Mouse (Mus musculus) adrenal gland, adult 18-20 months (tissue): ENCODE data around the gene A730061H03Rik. TPM values are rescaled to one million over a fixed set of nuclear protein-coding genes. Genes with fewer than 3 reads are reported as not detected.

ENCODE experiments used
- DNase-seq, 2 experiments: peaks; one replicate each; pipeline ENCODE4 v3.0.0; 2021 to 2022; ENCODE audit warnings: low spot score in 2 of 2
- long read RNA-seq, 2 experiments: library from polyadenylated mRNA; stranded (forward); transcript quantifications; one replicate each; pipeline ENCODE4 v2.0.0; 2021
- total RNA-seq, 2 experiments: library from RNA; stranded (reverse); gene quantifications; 1 replicate in 1 of 2; 2 replicates in 1 of 2; pipeline ENCODE4 v1.2.3; 2021

A730061H03Rik gene
- total RNA-seq, result 1 to 10 TPM in 1 of 2 experiments, not detected in 1; 1.5 TPM
- long read RNA-seq, experiment 1, result 0 reads
- long read RNA-seq, experiment 2, result 0 reads

DNA sequence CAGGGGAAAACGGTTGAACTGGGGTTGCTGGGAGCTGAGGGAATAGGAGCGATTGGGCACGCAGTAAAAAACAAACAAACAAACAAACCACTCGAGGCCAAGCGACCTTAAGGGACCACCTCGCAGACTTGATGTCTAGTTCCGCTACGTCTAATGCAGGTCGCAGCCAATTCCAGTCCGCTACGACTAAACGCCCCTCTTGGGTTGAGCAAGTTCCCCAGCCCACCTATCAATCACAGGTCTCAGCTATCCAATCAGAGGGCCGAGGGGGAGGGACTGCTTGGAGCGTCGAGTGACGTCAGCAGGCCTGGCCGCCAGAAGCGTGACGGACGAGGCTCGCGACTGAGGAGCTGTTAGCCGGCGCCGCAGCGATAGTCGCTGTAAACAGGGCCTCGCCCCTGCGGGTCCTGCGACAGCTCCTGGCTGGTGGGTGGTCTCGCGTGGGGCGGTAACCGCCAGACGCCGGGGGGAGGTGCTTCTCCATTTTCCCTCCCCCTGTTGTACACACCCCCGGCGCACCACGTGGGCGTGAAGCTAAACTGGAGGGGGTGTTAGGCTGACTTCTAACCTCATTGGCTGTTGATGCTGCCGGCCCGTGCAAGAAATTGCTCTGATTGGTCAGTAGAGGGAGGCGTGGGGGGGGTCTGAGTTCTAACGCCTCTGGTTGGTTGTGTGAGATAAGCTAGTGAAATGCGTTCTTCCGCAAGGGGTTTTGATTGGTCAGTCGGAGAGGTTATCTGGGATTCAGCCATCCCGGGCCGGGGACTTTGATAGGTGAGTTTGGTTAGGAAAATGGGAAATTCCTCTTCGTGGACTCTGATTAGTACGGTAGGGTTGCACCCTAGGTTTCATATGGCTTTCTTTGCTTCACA is at the start of gene A730061H03Rik:
Gene A730061H03Rik (minus strand): TSS at position 205 of the 872 bp plus-strand sequence.
- peak; percentile 92 to 94 for DNase-seq

GRCm38 (mm10) chr14:55608339-55608738 is 48.1 kb upstream of the A730061H03Rik start:
- no peak for DNase-seq

GRCm38 (mm10) chr14:55605743-55606459 is 45.7 kb upstream of the A730061H03Rik start:
- no peak for DNase-seq

GRCm38 (mm10) chr14:55604823-55605222 is 44.6 kb upstream of the A730061H03Rik start:
- no peak for DNase-seq

GRCm38 (mm10) chr14:55603633-55604576 is 43.7 kb upstream of the A730061H03Rik start:
- peak; percentile 86 for DNase-seq

DNA sequence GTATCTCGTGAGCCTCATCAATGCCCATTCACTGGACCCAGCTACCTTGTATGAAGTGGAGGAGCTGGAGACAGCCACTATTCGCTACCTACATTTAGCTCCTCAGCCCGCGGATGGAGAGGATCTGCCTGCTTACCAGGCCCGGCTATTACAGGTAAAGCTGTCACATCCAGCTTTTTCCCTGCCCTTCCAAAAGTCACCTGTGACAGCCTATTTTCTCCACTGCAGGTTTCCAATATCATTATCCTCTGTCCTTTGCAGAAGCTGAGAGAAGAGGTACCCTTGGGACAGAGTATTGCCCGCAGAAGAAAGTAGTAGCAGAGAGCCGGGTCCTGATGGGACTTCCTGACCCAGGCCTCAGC is 43.0 kb upstream of the A730061H03Rik start, which contains the start of gene Irf9:
Gene Irf9 (plus strand): TSS at position 301 of the 362 bp plus-strand sequence.
- no peak for DNase-seq

GRCm38 (mm10) chr14:55598521-55599390 is 38.5 kb upstream of the A730061H03Rik start:
- no peak for DNase-seq

GRCm38 (mm10) chr14:55596036-55596690 is 36.0 kb upstream of the A730061H03Rik start:
- no peak for DNase-seq

- no peak for DNase-seq
Measured at GRCm38 (mm10) chr14:55592226-55592625, 32.0 kb upstream of the A730061H03Rik start.

DNA sequence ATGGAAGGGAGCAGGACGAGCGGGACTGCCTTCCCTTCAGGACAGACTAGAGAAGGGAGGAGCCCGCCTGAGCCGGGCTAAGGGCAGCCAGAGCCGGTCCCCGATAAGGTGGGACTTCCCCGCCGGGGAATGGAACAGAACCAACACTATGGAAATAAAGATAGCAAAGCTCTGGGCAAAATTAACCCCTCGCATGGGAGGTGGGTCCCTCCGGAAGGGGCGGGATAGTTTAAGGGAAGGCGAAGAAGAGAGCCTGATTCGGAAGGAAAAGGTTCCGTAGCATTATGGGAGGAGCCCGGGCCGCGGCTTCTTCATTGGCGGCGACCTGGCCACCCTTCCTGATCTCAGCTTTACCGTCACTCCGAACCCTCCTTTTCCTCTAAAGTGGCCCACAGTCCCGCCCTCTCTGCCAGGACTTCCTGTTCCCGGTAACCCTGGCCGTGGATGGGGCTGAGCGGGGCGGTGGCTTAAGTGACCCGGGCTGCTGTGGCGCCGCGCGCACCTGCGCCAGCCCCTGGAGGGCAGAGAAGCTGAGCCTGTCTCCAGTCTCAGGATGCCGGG is 31.2 kb upstream of the A730061H03Rik start, which contains the start of gene Rnf31:
Gene Rnf31 (plus strand): TSS at position 378 of the 561 bp plus-strand sequence.
- peak; percentile 85 for DNase-seq

DNA sequence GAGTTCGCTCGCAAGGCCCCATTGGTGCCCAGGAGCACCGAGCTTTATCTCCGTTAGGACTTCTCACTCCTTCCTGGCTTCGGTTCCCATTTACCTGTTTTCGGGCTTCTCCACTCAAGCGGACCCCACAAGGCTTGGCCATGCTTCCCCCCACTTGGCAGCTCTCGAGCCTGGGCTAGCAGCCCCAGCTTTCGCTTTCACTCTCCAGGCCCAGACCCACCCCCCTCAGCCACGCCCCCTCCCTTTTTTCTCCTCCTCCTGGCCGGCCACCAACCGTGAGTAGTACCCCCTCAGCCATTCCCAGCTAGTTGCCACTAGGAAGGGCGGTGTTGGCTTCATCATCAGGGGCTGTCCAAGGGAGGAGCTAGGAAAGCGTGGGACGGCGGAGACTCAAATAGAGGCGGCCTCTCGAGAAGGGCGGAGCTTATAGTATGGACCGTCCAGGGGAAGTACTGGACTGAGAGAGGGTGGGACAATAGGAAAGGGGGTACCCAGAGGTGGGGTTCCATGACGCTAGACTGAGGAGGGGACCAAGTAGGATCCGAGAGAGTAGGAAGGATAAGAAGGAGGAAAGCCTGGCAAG is 30.6 kb upstream of the A730061H03Rik start, which contains the start of gene Psme2:
Gene Psme2 (minus strand): TSS at position 366 of the 583 bp plus-strand sequence.
- peak; percentile 82 to 84 for DNase-seq

GRCm38 (mm10) chr14:55589771-55590448 is 29.7 kb upstream of the A730061H03Rik start:
- no peak for DNase-seq

GRCm38 (mm10) chr14:55589271-55589670 is 29.1 kb upstream of the A730061H03Rik start:
- DNase-seq, result no peak

DNA sequence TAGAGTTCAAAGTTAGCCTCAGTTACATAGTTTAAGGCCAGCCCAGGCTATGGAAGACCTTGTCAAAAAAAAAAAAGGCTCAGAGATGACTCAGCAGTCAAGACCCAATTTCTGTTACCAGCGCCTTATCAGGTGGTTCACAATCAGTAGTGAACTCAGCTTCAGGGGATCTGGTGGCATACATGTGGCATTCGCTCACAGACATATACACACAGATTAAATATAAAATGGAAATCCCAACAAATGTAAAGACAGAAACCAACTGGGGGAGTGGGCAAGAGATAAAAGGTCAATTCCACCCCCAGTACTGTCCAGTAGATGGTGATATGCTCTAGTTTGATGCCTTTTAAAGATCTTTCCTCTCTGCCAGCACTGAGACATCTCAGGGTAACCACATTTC is 25.9 kb upstream of the A730061H03Rik start:
- DNase-seq, result no peak

GRCm38 (mm10) chr14:55585566-55585960 is 25.4 kb upstream of the A730061H03Rik start:
- DNase-seq, result no peak

DNA sequence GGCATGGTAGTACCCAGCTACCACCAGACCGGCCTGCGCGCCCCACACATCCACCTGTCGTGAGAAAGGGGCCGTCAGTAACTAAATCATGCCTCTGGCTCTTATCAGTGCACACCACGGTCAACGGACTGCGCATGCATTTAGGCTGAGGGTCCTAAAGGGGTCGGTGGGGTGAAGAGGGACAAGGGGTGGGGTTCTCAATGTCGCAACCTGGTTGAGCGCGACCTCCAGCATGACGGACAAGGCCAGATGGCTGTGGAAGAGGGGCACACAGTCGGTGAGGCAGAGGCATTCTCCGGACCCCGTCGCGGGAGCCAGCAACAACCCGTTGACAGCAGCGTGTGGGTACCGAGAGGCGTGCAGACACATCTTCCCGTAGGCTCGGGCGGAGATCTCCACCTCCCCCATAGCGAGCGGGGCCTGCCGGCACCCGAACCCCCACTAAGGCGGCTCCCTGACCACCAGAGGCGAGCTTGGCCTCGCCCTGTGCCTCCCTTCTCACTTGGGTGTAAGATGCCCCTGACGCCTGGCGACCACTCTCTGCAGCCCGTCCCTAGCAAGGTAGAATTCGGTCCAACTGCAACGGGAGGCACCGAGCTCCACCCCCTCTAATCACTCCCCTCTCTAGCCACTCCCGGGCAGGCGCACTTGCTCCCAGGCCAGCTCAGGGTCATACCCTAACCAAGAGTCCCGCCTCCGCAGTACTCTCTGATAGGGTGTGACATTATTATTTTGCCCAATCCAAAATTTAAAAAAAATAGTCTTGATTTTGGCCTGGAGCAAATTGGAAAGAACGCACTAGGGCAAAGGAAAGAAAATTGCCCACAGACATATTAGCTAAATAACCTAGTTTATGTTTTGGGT is 24.7 kb upstream of the A730061H03Rik start, which contains the start of gene Emc9:
Gene Emc9 (minus strand): TSS at position 601 of the 864 bp plus-strand sequence.
- peak; percentile 73 to 80 for DNase-seq

DNA sequence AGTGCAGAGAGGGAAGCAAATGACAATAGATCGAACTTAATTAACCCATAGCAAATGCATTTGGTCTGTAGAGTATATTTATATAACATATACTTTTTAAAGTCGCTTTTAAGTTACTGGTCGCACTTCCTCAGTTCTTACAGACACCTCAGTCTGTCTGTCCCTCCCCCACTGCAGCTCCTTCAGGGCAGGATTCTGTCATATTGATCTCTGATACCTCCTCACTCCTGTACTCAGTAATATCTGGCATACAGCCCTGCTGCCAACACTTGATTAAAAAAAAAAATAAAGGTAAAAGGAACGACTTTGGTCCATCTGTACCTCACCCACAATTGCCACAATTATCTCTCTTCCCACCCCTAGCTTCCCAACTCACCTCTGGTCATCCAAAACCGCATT is 24.1 kb upstream of the A730061H03Rik start:
- no peak for DNase-seq
